Mouse (Mus musculus) cerebellum, adult 2 months (tissue): ENCODE data around the gene Kif11.

Experiments used
- CTCF ChIP-seq: fragments of 200-500 bp; IDR thresholded peaks from 2 replicates; pipeline ENCODE4 v1.5.1; 2011; ENCODE audit warnings: low read depth, mild to moderate bottlenecking, control low read depth, low read length, moderate library complexity, borderline replicate concordance; ENCODE audit not compliant: insufficient read depth
- POLR2A ChIP-seq: fragments of 200-500 bp; IDR thresholded peaks from 2 replicates; pipeline ENCODE4 v1.6.1; 2011; ENCODE audit warnings: low read length, control low read depth, borderline replicate concordance; ENCODE audit not compliant: insufficient read depth

DNA sequence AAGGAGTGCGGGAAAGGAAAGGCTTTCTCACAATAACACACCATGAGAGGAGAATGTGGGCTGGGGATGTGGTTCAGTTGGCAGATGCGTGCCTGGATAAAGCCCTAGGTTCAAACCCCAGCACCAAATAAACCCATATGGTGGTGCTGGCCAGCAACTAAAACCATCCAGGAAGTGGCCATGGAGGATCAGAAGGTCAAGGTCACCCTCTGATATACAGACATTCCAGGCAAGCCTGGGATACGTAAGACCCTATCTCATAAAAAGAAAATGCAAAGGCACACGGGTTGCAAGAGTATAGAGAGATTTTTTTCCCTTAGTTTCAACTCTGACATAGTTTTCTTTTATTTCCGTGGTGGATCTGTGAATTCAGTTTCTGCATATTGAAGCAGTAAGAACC is 35.3 kb upstream of the Kif11 start:
- TF ChIP-seq CTCF (no peak), POLR2A (no peak)
